Mouse (Mus musculus) spleen, adult 2 months (tissue): ENCODE data around the gene Mfsd4b1. TPM values are rescaled to one million over a fixed set of nuclear protein-coding genes. Genes with fewer than 3 reads are reported as not detected.

Experiments
- DNase-seq, 2 experiments: peaks; one replicate each; pipeline versions ENCODE4 v3.0.0 to v3.0.0-alpha.2; 2012 to 2021; ENCODE audit warnings: low spot score in 2 of 2, low read depth in 1 of 2
- H3K27ac ChIP-seq: fragments of 200-500 bp; 2 replicates; pipeline ENCODE4 v1.5.1; 2012; ENCODE audit warnings: low read length, inconsistent platforms; ENCODE audit not compliant: insufficient read depth
- H3K27me3 ChIP-seq: fragments of 200-500 bp; 2 replicates; pipeline ENCODE4 v1.6.1; 2012; ENCODE audit warnings: mild to moderate bottlenecking, moderate library complexity, low read length, inconsistent platforms; ENCODE audit not compliant: control insufficient read depth, insufficient read depth
- H3K36me3 ChIP-seq: fragments of 200-500 bp; 2 replicates; pipeline ENCODE4 v1.6.1; 2012; ENCODE audit warnings: mild to moderate bottlenecking, low read length, inconsistent platforms; ENCODE audit not compliant: control insufficient read depth, insufficient read depth
- H3K4me1 ChIP-seq: fragments of 200-500 bp; 2 replicates; pipeline ENCODE4 v1.6.1; 2011; ENCODE audit warnings: inconsistent platforms; ENCODE audit not compliant: control insufficient read depth, insufficient read depth, insufficient read length
- H3K4me3 ChIP-seq: fragments of 200-500 bp; 2 replicates; pipeline ENCODE4 v1.5.1; 2011; ENCODE audit warnings: mild to moderate bottlenecking, inconsistent platforms; ENCODE audit not compliant: insufficient read depth, insufficient read length; ENCODE audit errors: extremely low read depth
- CTCF ChIP-seq: fragments of 200-500 bp; IDR thresholded peaks from 2 replicates; pipeline ENCODE4 v1.5.1; 2011; ENCODE audit warnings: mild to moderate bottlenecking, inconsistent platforms; ENCODE audit not compliant: insufficient read depth, insufficient read length, insufficient replicate concordance; ENCODE audit errors: extremely low read depth
- POLR2A ChIP-seq: fragments of 200-500 bp; IDR thresholded peaks from 2 replicates; pipeline ENCODE4 v1.6.1; 2011; ENCODE audit warnings: low read depth, low read length, inconsistent platforms
- WGBS: fragments of 180-500 bp; shearing (Covaris S2); methylation state at CpG from one replicate; pipeline ENCODE4 v1.1.7; 2018; 5-methylcytosine and 5-hydroxymethylcytosine counted together
- polyA plus RNA-seq: library from polyadenylated mRNA; depleted of rRNA; stranded (reverse); fragments of >200 nt; gene quantifications from 2 replicates; pipeline ENCODE4 v1.2.3, GENCODE M21; 2012

Gene Mfsd4b1
- polyA plus RNA-seq, 1 experiment = 0.07 TPM

- 88% methylated on average over 2 of the region's 2 CpGs for WGBS
- Histone ChIP-seq H3K27me3 (no peaks in the 10 kb centered on the region), H3K27ac (no peak overlapping the region), H3K4me3 (no peak overlapping the region), H3K4me1 (no peaks in the 10 kb centered on the region), H3K36me3 (no peaks in the 10 kb centered on the region)
- no peak for DNase-seq
- TF ChIP-seq CTCF (no peak), POLR2A (no peak)
Observed at GRCm38 (mm10) chr10:40000746-40001145, 24.3 kb downstream of the Mfsd4b1 start.

- DNase-seq = peak in 1 of 2 experiments; percentile 3
- H3K27ac ChIP-seq = no peak overlapping the region; the same call in 1 of the 2 replicates
- no peaks in the 10 kb centered on the region for H3K27me3 ChIP-seq
- TF ChIP-seq CTCF (no peak), POLR2A (no peak)
- no peaks in the 10 kb centered on the region for H3K4me1 ChIP-seq
- 73% methylated on average over 4 of the region's 4 CpGs for WGBS
- H3K36me3 ChIP-seq = no peaks in the 10 kb centered on the region
- H3K4me3 ChIP-seq = no peak overlapping the region
Observed at GRCm38 (mm10) chr10:39991155-39991554, 33.9 kb downstream of the Mfsd4b1 start.

- H3K4me3 ChIP-seq = no peak within 1 kb of the TSS
- TF ChIP-seq CTCF = no peak
- no peak for TF ChIP-seq POLR2A
- H3K4me1 ChIP-seq = no peaks in the 10 kb centered on the region
- H3K27ac ChIP-seq = no peak within 1 kb of the TSS
- no peaks in the 10 kb centered on the region for H3K36me3 ChIP-seq
- no peak for DNase-seq
- 94% methylated on average over 12 of the region's 12 CpGs for WGBS
- H3K27me3 ChIP-seq = no peaks in the 10 kb centered on the region
Observed at GRCm38 (mm10) chr10:39986466-39986865, 38.6 kb downstream of the Mfsd4b1 start, which contains the start of gene Mfsd4b5. Mfsd4b5 (minus strand) TSS chr10:39986646.

GRCm38 (mm10) chr10:39982604-39983003, 42.5 kb downstream of the Mfsd4b1 start:
- WGBS = 46% methylated on average over 5 of the region's 5 CpGs
- no peaks in the 10 kb centered on the region for H3K27me3 ChIP-seq
- no peak overlapping the region for H3K4me3 ChIP-seq
- DNase-seq = no peak
- H3K27ac ChIP-seq = no peak overlapping the region
- TF ChIP-seq POLR2A (no peak), CTCF (no peak)
- H3K4me1 ChIP-seq = no peaks in the 10 kb centered on the region
- no peaks in the 10 kb centered on the region for H3K36me3 ChIP-seq

- Histone ChIP-seq H3K4me1 (no peaks in the 10 kb centered on the region), H3K36me3 (no peaks in the 10 kb centered on the region), H3K27me3 (no peaks in the 10 kb centered on the region), H3K4me3 (no peak overlapping the region), H3K27ac (no peak overlapping the region)
- no peak for TF ChIP-seq POLR2A
- TF ChIP-seq CTCF = no peak
- 83% methylated on average over 1 of the region's 1 CpGs for WGBS
- no peak for DNase-seq
Observed at GRCm38 (mm10) chr10:39978231-39978630, 46.8 kb downstream of the Mfsd4b1 start.

GRCm38 (mm10) chr10:39977346-39977745, 47.7 kb downstream of the Mfsd4b1 start:
- H3K27ac ChIP-seq = no peak overlapping the region
- DNase-seq = no peak
- 92% methylated on average over 4 of the region's 4 CpGs for WGBS
- H3K4me3 ChIP-seq = no peak overlapping the region
- H3K27me3 ChIP-seq = no peaks in the 10 kb centered on the region
- no peaks in the 10 kb centered on the region for H3K36me3 ChIP-seq
- no peaks in the 10 kb centered on the region for H3K4me1 ChIP-seq
- no peak for TF ChIP-seq CTCF
- TF ChIP-seq POLR2A = no peak

GRCm38 (mm10) chr10:39975771-39976170, 49.3 kb downstream of the Mfsd4b1 start:
- TF ChIP-seq CTCF (no peak), POLR2A (no peak)
- H3K27ac ChIP-seq = no peak overlapping the region
- H3K4me1 ChIP-seq = no peaks in the 10 kb centered on the region
- H3K27me3 ChIP-seq = no peaks in the 10 kb centered on the region
- H3K36me3 ChIP-seq = no peaks in the 10 kb centered on the region
- H3K4me3 ChIP-seq = no peak overlapping the region
- 74% methylated on average over 2 of the region's 2 CpGs for WGBS
- no peak for DNase-seq
